Mouse (Mus musculus) brain, embryonic 14.5 days (tissue): ENCODE data around the gene Mapk10.

ENCODE experiments used
- CTCF ChIP-seq: fragments of 200-500 bp; IDR thresholded peaks from 2 replicates; pipeline ENCODE4 v1.5.1; 2012; ENCODE audit warnings: inconsistent platforms, mild to moderate bottlenecking, moderate library complexity, borderline replicate concordance; ENCODE audit not compliant: insufficient read depth, insufficient read length; ENCODE audit errors: extremely low read depth
- POLR2A ChIP-seq: fragments of 200-500 bp; IDR thresholded peaks from 2 replicates; pipeline ENCODE4 v1.6.1; 2012; ENCODE audit warnings: mild to moderate bottlenecking, inconsistent platforms, borderline replicate concordance; ENCODE audit not compliant: poor library complexity, insufficient read depth, insufficient read length, severe bottlenecking; ENCODE audit errors: extremely low read depth

GRCm38 (mm10) chr5:103094166-103094565 is 117.0 kb downstream of the Mapk10 start:
- TF ChIP-seq POLR2A (no peak), CTCF (no peak)
